In the genomic region with DNA sequence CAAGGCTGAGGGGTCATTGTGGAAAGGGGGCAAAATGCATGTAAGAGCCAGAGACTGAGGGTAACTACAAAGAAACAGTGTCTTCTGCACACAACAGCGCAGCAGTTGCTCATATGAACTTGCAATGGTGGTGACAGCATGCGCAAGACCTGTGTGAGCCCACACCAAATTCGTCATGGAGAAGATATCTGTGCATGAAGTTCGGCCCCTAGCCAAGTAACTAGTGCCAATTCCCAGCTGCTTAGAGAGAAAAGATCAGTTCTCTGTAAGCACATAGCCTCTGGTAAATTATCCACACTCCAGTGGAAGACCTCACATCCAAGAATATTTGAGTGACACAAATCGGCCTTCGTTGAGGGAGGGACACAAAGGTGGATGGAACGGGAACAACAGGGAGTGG, we compare ENCODE assay signal across 23 mouse cellular contexts.
A peak's percentile ranks its signal among the peaks of the same experiment; 100 is the strongest.
DNase-seq lines count a peak whose midpoint lies in the region; ATAC-seq and TF ChIP-seq lines count a peak whose summit lies in the region.
"Had no signal": no experiment of that assay in that cellular context is flagged by ENCODE, and none has a peak within 500 bp of the region (broad histone marks: within the 10 kb centered on the region; RNA-seq: fewer than 3 reads in every experiment).

No protein-coding gene starts in this region.

- intact Hi-C loops in left cerebral cortex, postnatal 4 days (cut with DNase I), result no loop called here

- no peak overlapping the region for H3K4me3 ChIP-seq in midbrain, postnatal 0 days (ENCODE audit: low read depth, low read length)
- H3K4me3 ChIP-seq in midbrain, embryonic 15.5 days, result no peak overlapping the region
- H3K4me3 ChIP-seq: embryonic facial prominence, embryonic 13.5 days; embryonic facial prominence, embryonic 15.5 days; forebrain, embryonic 13.5 days; forebrain, embryonic 15.5 days had no signal

- H3K27ac ChIP-seq in midbrain, postnatal 0 days (ENCODE audit: low read depth, low read length), result no peak overlapping the region
- H3K27ac ChIP-seq in midbrain, embryonic 15.5 days, result no peak overlapping the region
- H3K27ac ChIP-seq: embryonic facial prominence, embryonic 13.5 days; embryonic facial prominence, embryonic 15.5 days; forebrain, embryonic 13.5 days; forebrain, embryonic 15.5 days had no signal

- no peak for TF ChIP-seq CTCF in midbrain, postnatal 0 days (IDR thresholded peaks at IDR 0.05)
- no peak for TF ChIP-seq CTCF in brain, embryonic 14.5 days (IDR thresholded peaks at IDR 0.05; ENCODE audit: borderline replicate concordance, extremely low read depth, insufficient read depth, insufficient read length)

- peak; percentile 9 to 26 for DNase-seq in cerebellum, postnatal 14 days
- DNase-seq in left cerebral cortex, postnatal 4 days, result peak; percentile 52
- DNase-seq in left cerebral cortex, adult 18-20 months (ENCODE audit: low spot score in 2 of 2), result no peak
- peak; percentile 20 for DNase-seq in midbrain, postnatal 0 days (ENCODE audit: low spot score)
- peak; percentile 36 for DNase-seq in brain, embryonic 14.5 days (ENCODE audit: low read depth)
- DNase-seq: adrenal gland, adult 8-10 months; adrenal gland, postnatal 14 days; adrenal gland, postnatal 36 days; cerebellum, adult 11-12 months; cerebellum, adult 2 months; cerebellum, adult 9-11 months; cerebellum, postnatal 36 days; embryo, embryonic 11 days; forebrain, postnatal 0 days had no signal

- TF ChIP-seq POLR2A in brain, embryonic 14.5 days (IDR thresholded peaks at IDR 0.05; ENCODE audit: borderline replicate concordance, extremely low read depth, insufficient read depth, insufficient read length, poor library complexity, severe bottlenecking), result no peak

- H3K4me1 ChIP-seq in midbrain, postnatal 0 days (ENCODE audit: insufficient read depth, low read length), result no peaks in the 10 kb centered on the region
- H3K4me1 ChIP-seq in midbrain, embryonic 15.5 days, result no peaks in the 10 kb centered on the region
- H3K4me1 ChIP-seq: embryonic facial prominence, embryonic 13.5 days; embryonic facial prominence, embryonic 15.5 days; forebrain, embryonic 13.5 days; forebrain, embryonic 15.5 days had no signal

- H3K27me3 ChIP-seq in midbrain, postnatal 0 days (ENCODE audit: insufficient read depth, low read length), result no peaks in the 10 kb centered on the region
- no peaks in the 10 kb centered on the region for H3K27me3 ChIP-seq in midbrain, embryonic 15.5 days (replicated peaks)
- H3K27me3 ChIP-seq: embryonic facial prominence, embryonic 13.5 days; embryonic facial prominence, embryonic 15.5 days; forebrain, embryonic 13.5 days; forebrain, embryonic 15.5 days had no signal

- no peak overlapping the region for H3K4me2 ChIP-seq in midbrain, postnatal 0 days (ENCODE audit: low read depth, low read length, poor library complexity, severe bottlenecking)
- no peak overlapping the region for H3K4me2 ChIP-seq in midbrain, embryonic 15.5 days
- H3K4me2 ChIP-seq: embryonic facial prominence, embryonic 13.5 days; embryonic facial prominence, embryonic 15.5 days; forebrain, embryonic 13.5 days; forebrain, embryonic 15.5 days had no signal

- 90% methylated on average over 7 of the region's 7 CpGs for WGBS in midbrain, postnatal 0 days
- 91% methylated on average over 7 of the region's 7 CpGs for WGBS in midbrain, embryonic 15.5 days

- H3K9ac ChIP-seq in midbrain, postnatal 0 days (replicated peaks; ENCODE audit: low read length, poor library complexity, severe bottlenecking), result no peak overlapping the region
- H3K9ac ChIP-seq in midbrain, embryonic 15.5 days, result no peak overlapping the region
- H3K9ac ChIP-seq: embryonic facial prominence, embryonic 13.5 days; embryonic facial prominence, embryonic 15.5 days; forebrain, embryonic 13.5 days; forebrain, embryonic 15.5 days; forebrain, postnatal 0 days had no signal

- H3K9me3 ChIP-seq in midbrain, postnatal 0 days (ENCODE audit: low read length), result no peaks in the 10 kb centered on the region
- H3K9me3 ChIP-seq in midbrain, embryonic 15.5 days, result no peaks in the 10 kb centered on the region
- H3K9me3 ChIP-seq: embryonic facial prominence, embryonic 13.5 days; embryonic facial prominence, embryonic 15.5 days; forebrain, embryonic 13.5 days; forebrain, embryonic 15.5 days had no signal

- no peak for ATAC-seq in cerebellum, adult (ENCODE audit: insufficient number of reproducible peaks, low FRiP score, low TSS enrichment)
- ATAC-seq in midbrain, postnatal 0 days (ENCODE audit: low FRiP score), result no peak
- no peak for ATAC-seq in midbrain, embryonic 15.5 days (replicated peaks)
- ATAC-seq in erythroblast, adult 5-6 weeks (replicated peaks; ENCODE audit: low FRiP score, poor library complexity, severe bottlenecking), result no peak
- ATAC-seq: activated CD4-positive, CD25-positive, alpha-beta regulatory T cell, adult 4 months; forebrain, embryonic 13.5 days; forebrain, embryonic 15.5 days; forebrain, postnatal 0 days; Patski had no signal

- H3K36me3 ChIP-seq in midbrain, postnatal 0 days (ENCODE audit: insufficient read depth, low read length), result no peaks in the 10 kb centered on the region
- no peaks in the 10 kb centered on the region for H3K36me3 ChIP-seq in midbrain, embryonic 15.5 days (replicated peaks)
- H3K36me3 ChIP-seq: embryonic facial prominence, embryonic 13.5 days; embryonic facial prominence, embryonic 15.5 days; forebrain, embryonic 15.5 days had no signal

Comparison
In these comparisons a context has a peak if more than half of its experiments do, and no peak if none do; other contexts are left out.
1. DNase-seq: peak in cerebellum, postnatal 14 days (2 of 2), left cerebral cortex, postnatal 4 days (single experiment), midbrain, postnatal 0 days (single experiment) and brain, embryonic 14.5 days (single experiment); none in left cerebral cortex, adult 18-20 months (0 of 2).